Mouse (Mus musculus): ENCODE data around the gene Olfr287.

Gene Olfr287

GRCm38 (mm10) chr15:98167645-98168621 lies 52.9 kb downstream of the Olfr287 start:
- peak; percentile 42 to 50 for DNase-seq

GRCm38 (mm10) chr15:98166963-98167644 lies 53.8 kb downstream of the Olfr287 start, which contains the start of gene Ccdc184:
Ccdc184 (plus strand) TSS chr15:98167158.
- DNase-seq, result no peak

GRCm38 (mm10) chr15:98165525-98165924 lies 55.3 kb downstream of the Olfr287 start, which contains the start of gene Asb8:
Asb8 (minus strand) TSS chr15:98165625.
- DNase-seq, result no peak

GRCm38 (mm10) chr15:98162561-98162960 lies 58.3 kb downstream of the Olfr287 start:
- DNase-seq, result no peak

GRCm38 (mm10) chr15:98161026-98161805 lies 59.6 kb downstream of the Olfr287 start:
- no peak for DNase-seq

- no peak for DNase-seq
Measured at GRCm38 (mm10) chr15:98157253-98157652, 63.6 kb downstream of the Olfr287 start.
